Mouse (Mus musculus) layer of hippocampus, adult 2 months (tissue): ENCODE data around the gene Slc12a6. TPM values are rescaled to one million over a fixed set of nuclear protein-coding genes. Genes with fewer than 3 reads are reported as not detected.

Source experiments
- DNase-seq, 2 experiments: peaks; one replicate each; pipeline ENCODE4 v3.0.0; 2022; ENCODE audit warnings: low spot score in 2 of 2
- H3K27ac ChIP-seq: fragments of 200-600 bp; 2 replicates; pipeline ENCODE4 v1.8.1; 2022
- H3K4me3 ChIP-seq: fragments of 200-600 bp; 2 replicates; pipeline ENCODE4 v1.8.1; 2022; ENCODE audit warnings: mild to moderate bottlenecking
- CTCF ChIP-seq: fragments of 200-600 bp; conservative IDR thresholded peaks from 2 replicates; pipeline ENCODE4 v1.8.1; 2022; ENCODE audit warnings: antibody characterized with exemption, mild to moderate bottlenecking, moderate library complexity
- total RNA-seq, 2 experiments: library from RNA; stranded (reverse); gene quantifications; 2 replicates each; pipeline ENCODE4 v1.2.3; 2021

The Slc12a6 gene
- total RNA-seq, 2 experiments from 2014 or later = 107 to 112 TPM

DNA sequence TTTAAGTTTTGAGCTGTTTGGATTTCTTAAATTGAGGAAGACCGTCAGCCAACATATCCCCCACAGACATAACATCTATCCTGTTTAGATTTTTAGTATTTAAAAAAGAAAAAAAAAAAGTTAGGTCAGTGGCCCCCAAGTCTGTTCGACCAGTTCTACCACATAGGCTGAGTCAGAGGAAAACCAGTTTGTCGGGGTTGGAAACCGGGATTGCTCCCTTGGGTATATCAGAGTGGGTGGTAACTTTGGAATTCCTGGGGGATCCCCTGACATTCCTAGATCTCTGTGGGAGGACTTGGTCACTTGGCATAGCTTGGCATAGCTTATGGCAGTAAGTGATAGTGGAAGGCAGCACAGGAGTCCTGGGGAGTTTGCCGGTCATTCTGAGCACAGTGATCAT is 20.3 kb upstream of the Slc12a6 start:
- TF ChIP-seq CTCF = no peak
- Histone ChIP-seq H3K27ac (no peak overlapping the region), H3K4me3 (no peak overlapping the region)
- DNase-seq = no peak

DNA sequence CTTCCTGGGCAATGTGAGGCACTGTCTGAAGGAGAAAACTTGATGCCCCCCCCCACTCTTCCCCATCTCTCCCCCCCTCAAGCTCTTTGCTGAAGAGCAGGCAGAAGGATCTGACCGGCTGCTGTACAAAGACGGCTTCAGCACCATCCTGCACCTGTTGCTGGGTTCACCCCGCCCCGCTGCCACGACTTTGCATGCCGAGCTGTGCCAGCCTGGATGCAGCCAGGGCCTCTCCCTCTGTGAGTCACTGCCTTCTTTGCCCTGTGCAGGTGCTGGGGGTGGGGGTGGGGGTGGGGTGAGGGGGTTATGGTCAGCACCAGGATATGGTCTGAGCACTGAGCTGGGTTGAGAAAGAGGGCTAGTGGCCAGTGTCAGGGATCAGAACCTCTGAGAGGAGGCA is 19.4 kb upstream of the Slc12a6 start:
- DNase-seq = no peak
- Histone ChIP-seq H3K27ac (no peak overlapping the region), H3K4me3 (no peak overlapping the region)
- no peak for TF ChIP-seq CTCF

DNA sequence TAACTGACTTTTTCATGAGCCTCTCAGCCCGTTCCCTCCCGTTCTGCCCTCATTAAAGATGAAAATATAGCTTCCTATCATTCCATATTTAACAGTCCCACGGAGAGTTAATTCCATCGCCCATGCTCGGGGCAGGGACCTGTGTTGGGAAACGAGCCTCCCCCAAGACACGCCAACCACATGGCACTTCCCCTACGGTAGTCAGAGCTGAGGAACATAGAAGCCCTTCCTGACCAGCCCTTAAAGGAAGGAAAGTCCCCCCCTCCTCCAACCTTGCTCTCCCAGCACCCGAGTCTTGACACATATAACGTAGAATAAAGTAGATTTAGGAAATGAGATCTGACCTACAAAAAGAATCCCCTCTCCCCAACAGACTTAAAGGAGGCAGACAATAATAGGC is 18.3 kb upstream of the Slc12a6 start:
- no peak for DNase-seq
- TF ChIP-seq CTCF = no peak
- no peak overlapping the region for H3K4me3 ChIP-seq

DNA sequence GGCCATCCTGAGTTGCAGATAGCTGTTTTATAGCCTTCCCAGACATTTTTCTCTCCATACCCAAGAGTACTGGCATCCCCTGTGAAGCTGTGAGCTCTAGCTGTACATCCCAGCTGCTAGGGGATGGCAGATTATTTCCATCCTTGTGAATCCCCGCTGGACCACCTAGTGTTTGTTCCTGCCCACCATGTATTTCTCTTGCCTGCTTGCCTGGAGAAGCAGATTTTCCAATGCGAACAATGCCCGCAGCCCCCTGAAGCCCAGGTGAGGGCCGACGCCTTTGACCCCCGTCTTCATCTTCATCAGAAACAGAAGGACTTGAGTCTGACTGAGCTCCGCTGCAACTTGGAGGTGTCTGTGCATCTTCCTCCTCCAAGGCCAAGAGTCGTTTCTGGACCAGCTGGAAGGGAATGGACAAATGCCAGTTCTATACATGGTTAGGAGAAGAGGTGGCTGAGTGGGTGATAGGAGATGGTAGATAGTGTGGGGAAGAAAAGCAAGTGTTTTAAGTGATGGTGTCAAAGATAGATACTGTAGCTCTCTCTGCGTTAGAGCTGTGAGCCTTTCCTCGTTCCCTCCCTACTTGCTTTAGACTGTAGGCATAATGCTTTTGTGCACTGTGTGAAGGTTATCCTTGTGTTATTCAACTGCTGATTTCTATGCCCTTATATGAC is 15.7 kb upstream of the Slc12a6 start:
- H3K4me3 ChIP-seq = no peak overlapping the region
- no peak for TF ChIP-seq CTCF
- DNase-seq = no peak
- H3K27ac ChIP-seq = no peak overlapping the region

More for the DNA sequence above, 18.3 kb upstream of the Slc12a6 start:
- no peak overlapping the region for H3K27ac ChIP-seq

DNA sequence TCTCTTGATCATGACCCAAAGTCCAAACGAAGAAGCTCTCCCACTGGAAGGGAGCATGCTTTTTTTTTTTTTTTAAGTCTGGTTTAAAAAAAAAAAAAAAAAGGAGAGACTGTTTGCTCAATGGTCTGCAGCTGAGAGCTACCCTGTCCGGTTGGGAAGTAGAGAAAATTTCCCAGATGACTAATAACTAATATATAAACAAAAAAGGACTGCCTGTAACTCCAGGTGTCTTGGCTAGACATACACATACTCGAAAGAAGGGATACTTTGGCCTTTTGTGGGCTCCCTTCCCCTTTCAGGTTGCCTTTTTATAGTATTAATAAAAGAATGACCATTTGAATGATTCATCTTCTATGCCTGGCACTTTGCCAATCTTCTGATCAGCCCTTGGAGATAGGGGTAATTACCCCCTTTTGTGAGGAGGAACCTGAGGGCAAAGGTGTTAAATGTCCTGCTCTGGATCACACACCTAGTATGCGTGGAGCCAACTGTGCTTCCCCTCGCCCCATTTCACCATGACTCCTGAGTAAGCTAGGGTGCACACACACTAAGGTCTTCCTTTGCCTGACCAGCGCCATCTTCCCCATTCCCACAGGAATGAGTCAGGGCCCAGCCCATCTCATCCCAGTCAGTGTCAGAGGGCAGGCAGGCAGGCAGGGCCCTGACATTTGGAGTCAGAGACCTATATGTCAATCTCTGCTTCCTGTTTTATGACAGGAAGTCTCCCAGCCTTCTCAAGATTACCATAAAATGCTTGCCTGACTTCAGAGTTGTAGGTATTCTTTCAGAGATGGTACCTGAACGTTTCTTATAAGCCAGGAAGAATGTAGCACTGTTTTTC is 10.7 kb upstream of the Slc12a6 start:
- Histone ChIP-seq H3K4me3 (no peak overlapping the region), H3K27ac (no peak overlapping the region)
- TF ChIP-seq CTCF = no peak
- no peak for DNase-seq

DNA sequence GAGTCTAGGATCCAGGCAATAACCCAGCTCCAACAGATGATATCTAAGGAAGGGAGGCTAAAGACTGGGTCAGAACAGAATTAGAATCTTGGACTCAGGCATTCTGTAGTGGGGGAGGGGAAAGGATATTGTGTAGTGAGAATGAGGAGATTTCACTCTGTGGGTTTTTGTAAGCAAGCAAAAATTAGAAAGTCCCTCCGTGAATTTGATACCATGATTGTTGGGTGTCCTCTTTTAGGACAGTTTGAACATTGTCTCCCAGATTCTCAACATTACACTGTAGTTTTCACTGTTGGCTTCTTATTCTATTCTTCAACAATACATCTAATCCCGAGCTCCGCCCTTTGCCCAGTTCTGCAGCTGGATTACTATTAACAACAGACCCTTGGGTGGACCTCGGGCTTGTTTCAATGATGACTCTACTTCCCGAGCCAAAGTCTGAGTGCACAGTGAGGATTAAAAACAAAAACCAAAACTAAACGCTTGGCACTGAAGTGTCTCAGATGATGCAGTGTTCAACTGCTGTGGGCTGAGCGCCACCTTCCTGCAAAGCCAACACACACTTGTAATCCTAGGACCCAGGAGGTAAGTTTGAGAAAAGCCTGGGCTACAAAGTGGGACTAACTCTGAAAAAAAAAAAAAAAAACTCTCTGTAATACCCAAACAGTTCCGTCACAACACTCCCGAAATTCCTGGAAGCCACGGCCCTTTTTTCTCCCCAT is 6.2 kb upstream of the Slc12a6 start, which contains the start of gene Nutm1:
Gene Nutm1 (minus strand): TSS at position 51 of the 722 bp plus-strand sequence.
- DNase-seq = no peak
- Histone ChIP-seq H3K4me3 (no peak within 1 kb of the TSS), H3K27ac (no peak within 1 kb of the TSS)
- TF ChIP-seq CTCF = peak; percentile 46

DNA sequence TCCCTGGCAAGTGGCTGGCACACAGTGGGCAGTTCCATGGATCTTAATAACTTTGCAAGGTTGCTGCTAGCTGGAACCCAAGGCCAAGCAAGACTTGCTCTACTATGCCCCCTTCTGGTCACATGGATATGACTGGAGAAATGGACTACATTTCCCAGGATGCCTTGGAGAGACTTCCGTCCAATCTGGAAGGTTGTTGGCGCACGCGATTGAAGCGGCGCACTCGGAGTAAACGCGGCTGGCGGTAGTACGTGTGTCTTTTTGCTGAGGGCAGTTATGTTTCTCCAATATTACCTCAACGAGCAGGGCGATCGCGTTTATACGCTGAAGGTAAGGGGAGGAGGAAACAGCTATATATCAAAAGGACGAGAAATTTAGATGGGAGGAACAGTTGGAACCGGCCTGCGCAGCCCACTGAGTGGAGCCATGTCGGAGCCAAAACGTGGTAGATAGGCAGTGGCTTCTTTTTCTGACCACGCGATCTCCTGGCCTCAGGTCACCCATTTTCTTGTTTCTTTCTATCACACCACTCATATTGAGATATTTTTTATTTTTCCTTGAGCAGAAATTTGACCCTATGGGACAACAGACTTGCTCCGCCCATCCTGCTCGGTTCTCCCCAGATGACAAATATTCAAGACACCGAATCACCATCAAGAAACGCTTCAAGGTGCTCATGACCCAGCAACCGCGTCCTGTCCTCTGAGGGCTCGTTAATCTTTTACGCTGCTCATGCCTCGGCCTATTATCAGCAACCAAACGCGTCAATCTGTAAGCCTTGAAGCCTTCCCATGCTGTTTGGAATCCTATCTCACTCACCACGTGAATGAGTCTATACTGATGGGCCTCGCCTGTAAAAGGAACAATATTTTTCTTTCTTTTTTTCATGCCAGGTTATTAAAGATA is 3.6 kb upstream of the Slc12a6 start, which contains the start of gene Nop10:
Gene Nop10 (plus strand): TSS at position 179 of the 906 bp plus-strand sequence.
- DNase-seq = peak; percentile 90 to 91
- peak; percentile 93 for TF ChIP-seq CTCF
- Histone ChIP-seq H3K4me3 (peak within 1 kb of the TSS; percentile 83), H3K27ac (peak within 1 kb of the TSS; percentile 79)

DNA sequence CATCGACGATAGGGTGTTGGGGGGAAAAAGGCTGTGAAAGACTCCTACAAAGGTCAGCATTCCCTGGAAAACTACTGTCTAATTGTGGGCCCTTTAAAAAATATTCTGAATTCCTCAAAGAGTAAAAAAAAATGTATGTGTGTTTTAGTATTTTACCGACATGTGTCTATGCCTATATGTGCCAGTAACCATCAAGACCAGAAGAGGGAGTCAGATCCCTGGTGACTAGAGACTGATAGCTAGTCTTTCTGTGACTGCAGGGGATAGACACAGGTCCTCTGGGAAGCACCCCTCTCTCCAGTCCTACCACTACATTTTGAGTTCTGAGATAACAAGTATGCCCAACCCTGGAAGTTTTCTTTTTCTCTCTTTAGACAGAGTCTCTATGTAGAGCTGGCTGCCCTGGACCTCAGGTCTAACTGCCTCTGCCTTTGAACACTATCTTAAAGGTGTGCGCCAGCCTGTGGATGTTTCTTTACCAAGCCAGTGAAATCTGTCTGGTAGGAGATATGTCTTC is 2.8 kb upstream of the Slc12a6 start:
- Histone ChIP-seq H3K27ac (peak overlapping the region; percentile 79), H3K4me3 (peak overlapping the region; percentile 83)
- DNase-seq = no peak
- TF ChIP-seq CTCF = peak; percentile 69

DNA sequence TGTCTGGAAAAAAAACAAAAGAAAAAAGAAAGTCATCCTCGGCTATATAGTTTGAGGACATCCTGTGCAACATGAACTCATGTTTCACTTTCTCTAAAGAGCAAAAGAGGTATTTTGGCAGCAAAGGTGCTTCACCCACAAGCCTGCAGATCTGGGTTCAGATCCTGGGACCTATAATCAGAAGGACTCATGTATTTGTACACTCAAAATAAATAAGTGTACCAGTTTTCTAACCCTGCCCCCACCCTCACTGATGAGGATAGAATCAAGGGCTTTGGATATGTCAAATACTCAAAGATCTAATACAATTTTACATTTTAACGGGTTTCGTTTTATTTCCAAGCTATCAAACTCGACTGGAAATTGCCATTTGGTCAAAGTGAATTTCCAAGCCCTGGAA is 1.3 kb upstream of the Slc12a6 start:
- no peak overlapping the region for H3K27ac ChIP-seq
- no peak for TF ChIP-seq CTCF
- no peak overlapping the region for H3K4me3 ChIP-seq
- DNase-seq = no peak

DNA sequence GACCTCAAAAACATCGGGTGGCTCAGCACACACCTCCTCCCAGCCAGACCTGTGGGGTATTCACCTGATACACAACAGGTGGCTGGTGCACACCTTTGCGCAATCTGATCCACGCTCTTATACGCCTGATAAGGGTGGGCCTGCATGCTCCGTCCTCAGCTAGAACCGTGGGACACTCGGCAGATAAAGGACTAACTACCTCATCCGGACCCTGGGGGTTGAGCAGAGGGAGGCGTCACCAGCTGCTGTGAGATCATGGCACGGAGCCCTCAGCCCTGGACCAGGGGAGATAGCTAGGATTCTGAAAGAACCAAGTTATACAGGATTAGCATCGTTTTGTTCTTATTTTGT is 592 bp downstream of the Slc12a6 start, which contains the start of gene Gm21985:
Gene Gm21985 (plus strand): TSS at position 73 of the 351 bp plus-strand sequence.
- Histone ChIP-seq H3K27ac (peak within 1 kb of the TSS; percentile 99), H3K4me3 (peak within 1 kb of the TSS; percentile 86)
- peak in 1 of 2 experiments; percentile 44 for DNase-seq
- no peak for TF ChIP-seq CTCF

DNA sequence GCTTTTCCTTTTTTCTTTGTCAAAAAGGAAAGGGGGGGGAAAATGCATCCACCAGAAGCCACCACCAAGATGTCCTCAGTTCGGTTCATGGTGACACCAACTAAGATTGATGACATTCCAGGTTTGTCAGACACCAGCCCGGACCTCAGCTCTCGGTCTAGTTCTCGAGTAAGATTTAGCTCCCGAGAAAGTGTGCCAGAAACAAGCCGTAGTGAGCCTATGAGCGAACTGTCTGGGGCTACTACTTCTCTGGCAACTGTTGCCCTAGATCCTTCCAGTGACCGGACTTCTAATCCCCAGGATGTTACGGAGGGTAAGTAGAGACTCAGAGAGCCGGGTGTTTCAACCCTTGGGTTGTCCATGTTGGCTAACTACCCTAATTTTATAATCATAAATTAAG is 1.2 kb downstream of the Slc12a6 start:
- peak overlapping the region; percentile 99 for H3K27ac ChIP-seq
- no peak for DNase-seq
- no peak for TF ChIP-seq CTCF
- peak overlapping the region; percentile 86 for H3K4me3 ChIP-seq
